Mouse (Mus musculus): ENCODE data around the gene Pitpnm2.

Pitpnm2 gene

DNA sequence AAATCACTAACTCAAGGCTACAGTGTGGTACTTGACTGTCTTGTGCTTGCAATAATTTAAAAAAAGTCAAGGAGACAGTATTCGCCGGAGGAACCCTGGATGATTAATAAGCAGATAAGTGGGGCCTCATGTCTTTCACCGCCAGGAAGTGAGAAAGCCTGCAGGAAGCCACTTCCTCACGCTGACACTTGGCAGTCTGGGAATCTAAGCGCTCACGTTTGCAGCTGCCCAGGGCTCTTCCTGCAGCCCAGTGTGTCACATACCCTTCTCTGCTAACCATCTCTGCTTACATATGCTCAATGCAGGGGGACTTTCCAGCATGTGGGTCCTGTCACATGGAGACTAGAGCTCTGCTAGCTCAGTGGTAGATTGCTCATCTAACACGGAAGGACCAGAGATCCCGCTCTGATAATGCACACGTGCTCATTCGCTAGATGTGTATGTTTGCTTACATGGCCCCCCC, 174.7 kb downstream of the Pitpnm2 start:
- in situ Hi-C loops (cut with MboI, MseI): loop anchor here in 1 of 2 experiments (10.0 kb wide), 1 partner anchor 1930 kb away; the partner anchor contains the start of gene Ccdc63

DNA sequence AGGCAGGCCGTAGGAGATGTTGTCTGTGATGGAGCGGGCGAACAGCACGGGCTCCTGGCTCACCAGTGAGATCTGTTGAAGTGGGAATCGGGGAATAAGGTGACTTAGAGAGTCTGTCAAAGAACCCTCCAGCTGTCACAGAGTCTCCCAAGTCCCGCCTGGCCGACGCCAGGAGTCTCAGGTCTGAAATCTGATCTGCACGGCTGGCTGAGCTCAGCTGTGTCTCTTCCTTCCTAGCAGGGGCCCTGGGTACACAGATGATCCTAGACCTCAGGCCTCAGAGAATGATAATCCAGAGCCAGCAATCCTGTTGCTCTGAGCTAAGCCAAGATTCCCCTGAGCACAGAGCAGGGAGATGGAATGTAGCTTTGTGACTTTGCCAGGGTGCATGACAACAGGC, 175.9 kb downstream of the Pitpnm2 start:
- in situ Hi-C loops (cut with MboI, MseI): loop anchor here in 1 of 2 experiments (10.0 kb wide), 1 partner anchor 1929 kb away; the partner anchor contains the start of gene Ccdc63

DNA sequence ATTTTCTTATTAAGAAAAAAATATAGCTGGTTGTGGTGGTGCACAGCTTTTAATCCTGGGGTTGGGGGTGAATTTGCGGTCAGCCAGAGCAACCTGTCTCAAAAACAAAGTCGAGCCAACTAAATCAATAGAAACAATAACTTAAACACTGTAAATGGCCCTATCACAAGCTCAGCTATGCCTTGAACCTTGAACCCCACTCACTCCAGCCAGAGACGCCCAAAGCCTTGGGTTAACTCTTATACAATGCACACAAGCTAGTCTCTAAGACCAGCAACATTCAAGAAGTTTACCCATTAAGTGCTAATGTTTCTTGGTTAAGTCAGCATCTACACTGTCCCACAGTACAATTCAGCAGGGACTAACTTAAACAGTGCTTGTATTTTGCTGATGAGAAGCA, 179.9 kb downstream of the Pitpnm2 start:
- in situ Hi-C loops (cut with MboI, MseI): loop anchor here in 1 of 2 experiments (10.0 kb wide), 1 partner anchor 1925 kb away; the partner anchor contains the start of gene Ccdc63

Measured in T-helper 17 cell (primary cell).